Comparison of ENCODE assay signal across 9 mouse cellular contexts in the genomic region with DNA sequence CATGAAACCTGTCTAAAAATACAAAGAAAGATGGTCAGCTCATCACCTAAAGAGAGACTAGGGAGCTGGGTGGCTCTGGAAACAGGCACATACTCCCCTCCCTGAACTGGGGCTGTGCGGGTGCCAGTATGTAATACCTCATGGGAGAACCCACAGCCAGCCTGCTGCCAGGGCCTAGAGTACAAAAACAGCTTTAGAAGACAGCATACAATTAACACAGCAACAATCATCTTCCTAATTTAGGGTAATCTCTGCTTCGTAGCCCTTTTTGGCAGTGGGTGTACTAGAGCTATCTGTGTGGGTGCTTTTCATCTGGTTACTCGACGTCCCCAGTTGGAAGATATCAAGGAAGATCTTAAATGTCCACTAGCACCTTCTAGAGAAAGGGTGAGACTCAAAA.
DNase-seq lines count a peak whose midpoint lies in the region; ATAC-seq and TF ChIP-seq lines count a peak whose summit lies in the region.
"Had no signal": no experiment of that assay in that cellular context is flagged by ENCODE, and none has a peak within 500 bp of the region (broad histone marks: within the 10 kb centered on the region; RNA-seq: fewer than 3 reads in every experiment).

No protein-coding gene starts in this region.

- TF ChIP-seq CTCF in hindbrain, postnatal 0 days (IDR thresholded peaks at IDR 0.05; ENCODE audit: low read depth): no peak

- no peak overlapping the region for H3K9ac ChIP-seq in forebrain, embryonic 13.5 days
- no peak overlapping the region for H3K9ac ChIP-seq in forebrain, embryonic 11.5 days (ENCODE audit: low read length)
- H3K9ac ChIP-seq in hindbrain, postnatal 0 days (replicated peaks; ENCODE audit: low read length): no peak overlapping the region

- H3K4me2 ChIP-seq in forebrain, embryonic 13.5 days: no peak overlapping the region
- no peak overlapping the region for H3K4me2 ChIP-seq in forebrain, embryonic 11.5 days (ENCODE audit: low read depth, low read length, severe bottlenecking)
- no peak overlapping the region for H3K4me2 ChIP-seq in hindbrain, postnatal 0 days (ENCODE audit: low read depth, low read length)

- H3K4me1 ChIP-seq in forebrain, embryonic 13.5 days: peaks cover 15% of the 10 kb centered on the region
- no peaks in the 10 kb centered on the region for H3K4me1 ChIP-seq in forebrain, embryonic 11.5 days (replicated peaks; ENCODE audit: control insufficient read depth, insufficient read depth, low read length)
- peaks cover 7% of the 10 kb centered on the region; the same call in 1 of the 2 replicates for H3K4me1 ChIP-seq in hindbrain, postnatal 0 days (ENCODE audit: insufficient read depth, low read length)

- WGBS in forebrain, embryonic 13.5 days: 78% methylated on average over 4 of the region's 4 CpGs
- 84% methylated on average over 4 of the region's 4 CpGs for WGBS in forebrain, embryonic 11.5 days
- 64% methylated on average over 4 of the region's 4 CpGs for WGBS in hindbrain, postnatal 0 days

- no peak for DNase-seq in forebrain, embryonic 11.5 days (ENCODE audit: low spot score)
- peak; percentile 54 to 75 for DNase-seq in layer of hippocampus, adult 18-20 months (ENCODE audit: low spot score in 2 of 2)
- DNase-seq in layer of hippocampus, postnatal 25 days (ENCODE audit: extremely low spot score in 1 of 2, low spot score in 1 of 2): no peak
- DNase-seq in hindbrain, postnatal 0 days (ENCODE audit: low spot score): no peak
- DNase-seq in right cerebral cortex, adult 2 months (ENCODE audit: low spot score in 2 of 2): peak; percentile 47 to 62
- no peak for DNase-seq in urinary bladder, postnatal 36 days (ENCODE audit: low spot score in 2 of 2)
- DNase-seq in B cell, adult 2 months: no peak
- DNase-seq: kidney, postnatal 10 days had no signal

- no peak for ATAC-seq in forebrain, embryonic 13.5 days
- no peak for ATAC-seq in forebrain, embryonic 11.5 days (replicated peaks; ENCODE audit: low FRiP score)
- ATAC-seq in hindbrain, postnatal 0 days: 0 out of 2 replicates have a peak, but pooled peaks have one; percentile 29

- H3K4me3 ChIP-seq in forebrain, embryonic 13.5 days: no peak overlapping the region
- H3K4me3 ChIP-seq in forebrain, embryonic 11.5 days (ENCODE audit: low read depth, low read length): no peak overlapping the region
- H3K4me3 ChIP-seq in hindbrain, postnatal 0 days (ENCODE audit: low read length): no peak overlapping the region

- no peaks in the 10 kb centered on the region for H3K36me3 ChIP-seq in forebrain, embryonic 13.5 days (ENCODE audit: poor library complexity, severe bottlenecking)
- no peaks in the 10 kb centered on the region for H3K36me3 ChIP-seq in forebrain, embryonic 11.5 days (ENCODE audit: control insufficient read depth, insufficient read depth, low read length)
- no peaks in the 10 kb centered on the region for H3K36me3 ChIP-seq in hindbrain, postnatal 0 days (ENCODE audit: insufficient read depth, low read length)

- H3K9me3 ChIP-seq in forebrain, embryonic 13.5 days (replicated peaks): no peaks in the 10 kb centered on the region
- H3K9me3 ChIP-seq in forebrain, embryonic 11.5 days (ENCODE audit: control insufficient read depth, low read length): no peaks in the 10 kb centered on the region
- H3K9me3 ChIP-seq in hindbrain, postnatal 0 days (ENCODE audit: low read length): no peaks in the 10 kb centered on the region

- 0 out of 2 replicates have a peak overlapping the region, but pooled peaks have one; percentile 35 for H3K27ac ChIP-seq in forebrain, embryonic 13.5 days
- no peak overlapping the region for H3K27ac ChIP-seq in forebrain, embryonic 11.5 days (ENCODE audit: low read depth, low read length)
- H3K27ac ChIP-seq in hindbrain, postnatal 0 days: peak overlapping the region; percentile 49; the same call in 1 of the 2 replicates

- H3K27me3 ChIP-seq in forebrain, embryonic 13.5 days: no peaks in the 10 kb centered on the region
- H3K27me3 ChIP-seq in forebrain, embryonic 11.5 days (ENCODE audit: control insufficient read depth, insufficient read depth, low read length): no peaks in the 10 kb centered on the region
- H3K27me3 ChIP-seq in hindbrain, postnatal 0 days (ENCODE audit: insufficient read depth, low read length): no peaks in the 10 kb centered on the region

Comparison
In these comparisons a context has a peak if more than half of its experiments do, and no peak if none do; other contexts are left out.
1. DNase-seq: peak in layer of hippocampus, adult 18-20 months (2 of 2) and right cerebral cortex, adult 2 months (2 of 2); none in forebrain, embryonic 11.5 days (single experiment), layer of hippocampus, postnatal 25 days (0 of 2), hindbrain, postnatal 0 days (single experiment), urinary bladder, postnatal 36 days (0 of 2) and B cell, adult 2 months (0 of 2).